Mouse (Mus musculus): ENCODE data around the gene Cntnap5c.

DNA sequence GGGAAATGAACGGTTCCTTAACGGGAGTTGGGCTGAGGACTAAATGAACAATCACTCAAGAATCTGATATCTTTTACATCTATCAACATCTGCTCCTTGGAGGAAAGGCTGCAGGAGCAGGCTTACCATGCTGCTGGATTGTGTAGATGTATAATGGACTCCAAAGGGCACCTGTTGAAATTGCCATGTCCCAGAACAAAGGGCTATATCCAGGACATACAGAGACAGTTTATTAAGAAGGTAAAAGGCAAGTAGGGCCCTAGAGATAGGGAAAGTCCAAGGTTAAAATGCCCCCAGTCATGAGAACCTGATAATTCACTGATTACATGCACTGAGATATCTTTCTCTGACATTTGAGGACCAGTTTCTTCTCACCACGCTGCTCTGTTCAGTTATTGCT is 214.9 kb downstream of the Cntnap5c start:
- no peak for TF ChIP-seq POLR2A (IDR thresholded peaks at IDR 0.05; ENCODE audit: low read depth, low read length)
- no peak for TF ChIP-seq CTCF (conservative IDR thresholded peaks at IDR 0.05 in 1 of 2, IDR thresholded peaks at IDR 0.05 in 1 of 2; ENCODE audit: low read depth in 2 of 2, low read length in 2 of 2)
- TF ChIP-seq ZMIZ1 (IDR thresholded peaks at IDR 0.05; ENCODE audit: low read depth, low read length): no peak
- no peak for TF ChIP-seq USF2 (conservative IDR thresholded peaks at IDR 0.05; ENCODE audit: low read depth, low read length)
- TF ChIP-seq MAX (IDR thresholded peaks at IDR 0.05; ENCODE audit: low read length): no peak
- TF ChIP-seq POLR2AphosphoS2 (IDR thresholded peaks at IDR 0.05; ENCODE audit: low read depth, low read length): no peak

Data from CH12.LX (cell line).